Comparison of ENCODE assay signal across 10 mouse cellular contexts in the genomic region with DNA sequence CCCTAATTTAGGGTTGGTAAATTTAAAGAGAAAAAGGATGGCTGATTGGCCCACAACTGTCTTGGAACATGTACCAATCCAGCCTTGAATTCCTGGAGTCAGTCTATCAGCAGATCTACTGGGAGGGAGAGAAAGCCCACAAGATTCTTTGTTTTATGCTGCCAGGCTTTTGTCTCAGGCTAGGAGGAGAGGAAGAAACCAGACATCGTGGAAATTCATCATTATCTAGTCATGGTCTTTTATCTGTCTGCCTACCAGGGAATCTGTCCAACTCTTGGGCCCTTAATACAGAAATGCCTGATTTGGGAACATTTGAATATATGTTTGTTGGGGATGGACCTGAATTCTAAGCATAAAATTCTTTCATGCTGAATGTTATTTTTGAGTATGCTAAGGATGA. TPM values are rescaled to one million over a fixed set of nuclear protein-coding genes. Genes with fewer than 3 reads are reported as not detected.
A peak's percentile ranks its signal among the peaks of the same experiment; 100 is the strongest.
DNase-seq lines count a peak whose midpoint lies in the region; ATAC-seq and TF ChIP-seq lines count a peak whose summit lies in the region.
"Had no signal": no experiment of that assay in that cellular context is flagged by ENCODE, and none has a peak within 500 bp of the region (broad histone marks: within the 10 kb centered on the region; RNA-seq: fewer than 3 reads in every experiment).

No protein-coding gene starts in this region.

- H3K27me3 ChIP-seq in erythroblast, embryonic 14.5 days (ENCODE audit: control insufficient read depth) = peaks cover 8% of the 10 kb centered on the region
- no peaks in the 10 kb centered on the region for H3K27me3 ChIP-seq in neural tube, embryonic 11.5 days (ENCODE audit: control insufficient read depth, insufficient read depth, low read length)
- H3K27me3 ChIP-seq in liver, embryonic 14.5 days (ENCODE audit: control insufficient read depth, insufficient read depth, low read length) = peaks cover 2% of the 10 kb centered on the region; the same call in 1 of the 2 replicates
- H3K27me3 ChIP-seq in neural tube, embryonic 15.5 days (replicated peaks) = peaks cover 8% of the 10 kb centered on the region; the same call in 1 of the 2 replicates

- no peak for DNase-seq in neural tube, embryonic 11.5 days (ENCODE audit: low spot score)
- DNase-seq in neural tube, embryonic 10.5 days (ENCODE audit: extremely low spot score, low spot score) = no peak
- no peak for DNase-seq in liver, embryonic 14.5 days (ENCODE audit: low read depth in 3 of 3, low spot score in 3 of 3)
- DNase-seq in adrenal gland, postnatal 4 days (ENCODE audit: low spot score in 2 of 2) = no peak
- no peak for DNase-seq in gastrocnemius, adult 8-10 months (ENCODE audit: low spot score in 2 of 2)

- H3K9me3 ChIP-seq in erythroblast, embryonic 14.5 days (ENCODE audit: control insufficient read depth, low read length) = no peaks in the 10 kb centered on the region
- H3K9me3 ChIP-seq in neural tube, embryonic 11.5 days (ENCODE audit: control insufficient read depth, low read length) = no peaks in the 10 kb centered on the region
- H3K9me3 ChIP-seq in liver, embryonic 14.5 days (ENCODE audit: control insufficient read depth, low read length) = no peaks in the 10 kb centered on the region
- no peaks in the 10 kb centered on the region; the same call in 1 of the 2 replicates for H3K9me3 ChIP-seq in neural tube, embryonic 15.5 days (replicated peaks)
- H3K9me3 ChIP-seq: megakaryocyte, embryonic 14.5 days had no signal

- peak overlapping the region; percentile 48 for H3K4me2 ChIP-seq in neural tube, embryonic 11.5 days (ENCODE audit: low read depth)
- H3K4me2 ChIP-seq in liver, embryonic 14.5 days (ENCODE audit: low read depth) = peak overlapping the region; percentile 86
- H3K4me2 ChIP-seq in neural tube, embryonic 15.5 days = peak overlapping the region; percentile 66

- H3K27ac ChIP-seq in neural tube, embryonic 11.5 days (ENCODE audit: low read depth, low read length) = no peak overlapping the region
- H3K27ac ChIP-seq in liver, embryonic 14.5 days = peak overlapping the region; percentile 61; the same call in 1 of the 2 replicates
- H3K27ac ChIP-seq in neural tube, embryonic 15.5 days (replicated peaks) = no peak overlapping the region

- ATAC-seq in erythroblast, adult 5-6 weeks (replicated peaks; ENCODE audit: low FRiP score, poor library complexity, severe bottlenecking) = no peak
- no peak for ATAC-seq in neural tube, embryonic 11.5 days (ENCODE audit: insufficient read depth, low FRiP score, low TSS enrichment)
- no peak for ATAC-seq in liver, embryonic 14.5 days (ENCODE audit: insufficient read depth)
- ATAC-seq in neural tube, embryonic 15.5 days (ENCODE audit: low FRiP score) = no peak
- ATAC-seq: inflammation-experienced regulatory T-cells, adult 6 months had no signal

- peaks cover 53% of the 10 kb centered on the region for H3K4me1 ChIP-seq in erythroblast, embryonic 14.5 days (ENCODE audit: control insufficient read depth)
- H3K4me1 ChIP-seq in neural tube, embryonic 11.5 days (ENCODE audit: control insufficient read depth, insufficient read depth, low read length) = peaks cover 13% of the 10 kb centered on the region
- peaks cover 27 to 42% of the 10 kb centered on the region in 2 experiments for H3K4me1 ChIP-seq in liver, embryonic 14.5 days (replicated peaks; ENCODE audit: control insufficient read depth in 2 of 2, insufficient read depth in 2 of 2, low read length in 1 of 2)
- peaks cover 39% of the 10 kb centered on the region for H3K4me1 ChIP-seq in neural tube, embryonic 15.5 days

- TF ChIP-seq CTCF in liver, embryonic 14.5 days (IDR thresholded peaks at IDR 0.05; ENCODE audit: low read depth) = no peak

- peak overlapping the region; percentile 93 for H3K4me3 ChIP-seq in erythroblast, embryonic 14.5 days (replicated peaks)
- no peak overlapping the region for H3K4me3 ChIP-seq in neural tube, embryonic 11.5 days (ENCODE audit: low read depth, low read length)
- peak overlapping the region in 1 of 2 experiments; percentile 86; a peak in 1 of 4 replicates for H3K4me3 ChIP-seq in liver, embryonic 14.5 days (ENCODE audit: insufficient read depth in 1 of 2, low read depth in 2 of 2, low read length in 2 of 2)
- no peak overlapping the region for H3K4me3 ChIP-seq in neural tube, embryonic 15.5 days (replicated peaks)

- WGBS in neural tube, embryonic 11.5 days = 92% methylated on average over 1 of the region's 1 CpGs
- 21% methylated on average over 1 of the region's 1 CpGs for WGBS in liver, embryonic 14.5 days (ENCODE audit: insufficient replicate concordance)
- 90% methylated on average over 1 of the region's 1 CpGs for WGBS in neural tube, embryonic 15.5 days

- peaks cover 19% of the 10 kb centered on the region for H3K36me3 ChIP-seq in erythroblast, embryonic 14.5 days (ENCODE audit: control insufficient read depth)
- H3K36me3 ChIP-seq in neural tube, embryonic 11.5 days (ENCODE audit: control insufficient read depth, insufficient read depth, low read length) = no peaks in the 10 kb centered on the region
- no peaks in the 10 kb centered on the region; the same call in 1 of the 2 replicates for H3K36me3 ChIP-seq in liver, embryonic 14.5 days (replicated peaks; ENCODE audit: control insufficient read depth, insufficient read depth, low read depth)
- H3K36me3 ChIP-seq in neural tube, embryonic 15.5 days = peaks cover 13% of the 10 kb centered on the region; the same call in 1 of the 2 replicates

- TF ChIP-seq EP300 in liver, embryonic 14.5 days (IDR thresholded peaks at IDR 0.05; ENCODE audit: low read depth) = no peak

- H3K9ac ChIP-seq in neural tube, embryonic 11.5 days (ENCODE audit: low read length) = no peak overlapping the region
- H3K9ac ChIP-seq in liver, embryonic 14.5 days (replicated peaks) = no peak overlapping the region
- no peak overlapping the region for H3K9ac ChIP-seq in neural tube, embryonic 15.5 days (replicated peaks)

RNA-seq across cellular contexts. Expression of gene Mrpl52, which starts 1.2 kb away (rescaled TPM):
- polyA plus RNA-seq in erythroblast, embryonic 14.5 days (2012) = 62.3 and 63.5 TPM in 2 replicates
- total RNA-seq in erythroblast, adult 5-6 weeks (2015; ENCODE audit: low replicate concordance) = 36.8 and 40.3 TPM in 2 replicates
- total RNA-seq in erythroblast, adult 5-6 weeks (2017; ENCODE audit: low replicate concordance) = 18.0 and 27.6 TPM in 2 replicates
- 190 and 216 TPM in 2 replicates for polyA plus RNA-seq in neural tube, embryonic 11.5 days (2014; fragmentation: Nextera tagmentation; extraction: Ambion mirVana)
- 107 and 177 TPM in 2 replicates for polyA plus RNA-seq in liver, embryonic 14.5 days (2012; rRNA removed)
- polyA plus RNA-seq in liver, embryonic 14.5 days (2014; fragmentation: Nextera tagmentation; extraction: Ambion mirVana) = 218 and 228 TPM in 2 replicates
- 236 and 303 TPM in 2 replicates for polyA plus RNA-seq in neural tube, embryonic 15.5 days (2015; fragmentation: Nextera tagmentation; extraction: Ambion mirVana)
- total RNA-seq in adrenal gland, postnatal 4 days (2021) = 100 to 1,000 TPM; 219 to 235 TPM
- 100 to 1,000 TPM; 104 to 126 (median 117) TPM for total RNA-seq in gastrocnemius, adult 8-10 months (2022)

RNA-seq across cellular contexts. Expression of gene Mmp14, which starts 5.9 kb away (rescaled TPM):
- 0.10 and 0.18 TPM in 2 replicates for polyA plus RNA-seq in erythroblast, embryonic 14.5 days (2012)
- 0.84 and 3.5 TPM in 2 replicates for total RNA-seq in erythroblast, adult 5-6 weeks (2015; ENCODE audit: low replicate concordance)
- 1.7 and 2.0 TPM in 2 replicates for total RNA-seq in erythroblast, adult 5-6 weeks (2017; ENCODE audit: low replicate concordance)
- 69.6 and 70.6 TPM in 2 replicates for polyA plus RNA-seq in neural tube, embryonic 11.5 days (2014; fragmentation: Nextera tagmentation; extraction: Ambion mirVana)
- polyA plus RNA-seq in liver, embryonic 14.5 days (2012; rRNA removed) = 17.7 and 19.0 TPM in 2 replicates
- 14.4 and 15.5 TPM in 2 replicates for polyA plus RNA-seq in liver, embryonic 14.5 days (2014; fragmentation: Nextera tagmentation; extraction: Ambion mirVana)
- 40.7 and 60.5 TPM in 2 replicates for polyA plus RNA-seq in neural tube, embryonic 15.5 days (2015; fragmentation: Nextera tagmentation; extraction: Ambion mirVana)
- total RNA-seq in adrenal gland, postnatal 4 days (2021) = 100 to 1,000 TPM; 215 to 216 TPM
- total RNA-seq in gastrocnemius, adult 8-10 months (2022) = 1 to 10 TPM; 2.8 to 6.3 (median 3.7) TPM

RNA-seq across cellular contexts. Expression of gene Slc7a7, which starts 8.0 kb away (rescaled TPM):
- polyA plus RNA-seq in erythroblast, embryonic 14.5 days (2012) = 0.06 TPM in 1 of 2 replicates, not detected in the other
- 2.7 and 7.5 TPM in 2 replicates for total RNA-seq in erythroblast, adult 5-6 weeks (2015; ENCODE audit: low replicate concordance)
- total RNA-seq in erythroblast, adult 5-6 weeks (2017; ENCODE audit: low replicate concordance) = 5.6 and 6.0 TPM in 2 replicates
- 4.5 and 4.8 TPM in 2 replicates for polyA plus RNA-seq in neural tube, embryonic 11.5 days (2014; fragmentation: Nextera tagmentation; extraction: Ambion mirVana)
- polyA plus RNA-seq in liver, embryonic 14.5 days (2012; rRNA removed) = 7.8 and 8.7 TPM in 2 replicates
- polyA plus RNA-seq in liver, embryonic 14.5 days (2014; fragmentation: Nextera tagmentation; extraction: Ambion mirVana) = 4.9 and 6.2 TPM in 2 replicates
- 6.2 and 7.9 TPM in 2 replicates for polyA plus RNA-seq in neural tube, embryonic 15.5 days (2015; fragmentation: Nextera tagmentation; extraction: Ambion mirVana)
- 10 to 100 TPM in 1 of 2 experiments, 1 to 10 TPM in 1; 8.0 to 18.2 TPM for total RNA-seq in adrenal gland, postnatal 4 days (2021)
- total RNA-seq in gastrocnemius, adult 8-10 months (2022) = 1 to 10 TPM in 2 of 4 experiments, under 1 TPM in 2; 0.46 to 1.9 (median 0.89) TPM

RNA-seq across cellular contexts. Expression of gene Lrp10, which starts 38.4 kb away (rescaled TPM):
- 15.3 and 15.9 TPM in 2 replicates for polyA plus RNA-seq in erythroblast, embryonic 14.5 days (2012)
- total RNA-seq in erythroblast, adult 5-6 weeks (2015; ENCODE audit: low replicate concordance) = 6.7 and 10.9 TPM in 2 replicates
- 12.2 and 13.9 TPM in 2 replicates for total RNA-seq in erythroblast, adult 5-6 weeks (2017; ENCODE audit: low replicate concordance)
- 24.5 and 26.6 TPM in 2 replicates for polyA plus RNA-seq in neural tube, embryonic 11.5 days (2014; fragmentation: Nextera tagmentation; extraction: Ambion mirVana)
- 12.8 and 12.9 TPM in 2 replicates for polyA plus RNA-seq in liver, embryonic 14.5 days (2012; rRNA removed)
- polyA plus RNA-seq in liver, embryonic 14.5 days (2014; fragmentation: Nextera tagmentation; extraction: Ambion mirVana) = 11.1 and 17.2 TPM in 2 replicates
- polyA plus RNA-seq in neural tube, embryonic 15.5 days (2015; fragmentation: Nextera tagmentation; extraction: Ambion mirVana) = 31.8 and 33.7 TPM in 2 replicates
- total RNA-seq in adrenal gland, postnatal 4 days (2021) = 10 to 100 TPM; 77.0 to 88.0 TPM
- total RNA-seq in gastrocnemius, adult 8-10 months (2022) = 10 to 100 TPM; 23.5 to 34.0 (median 29.5) TPM

RNA-seq across cellular contexts. Expression of gene Rem2, which starts 50.4 kb away (rescaled TPM):
- not detected in 2 replicates for polyA plus RNA-seq in erythroblast, embryonic 14.5 days (2012)
- total RNA-seq in erythroblast, adult 5-6 weeks (2015; ENCODE audit: low replicate concordance) = not detected in 2 replicates
- not detected in 2 replicates for total RNA-seq in erythroblast, adult 5-6 weeks (2017; ENCODE audit: low replicate concordance)
- polyA plus RNA-seq in neural tube, embryonic 11.5 days (2014; fragmentation: Nextera tagmentation; extraction: Ambion mirVana) = 23.3 and 26.2 TPM in 2 replicates
- 0.09 and 0.12 TPM in 2 replicates for polyA plus RNA-seq in liver, embryonic 14.5 days (2012; rRNA removed)
- 0.05 TPM in 1 of 2 replicates, not detected in the other for polyA plus RNA-seq in liver, embryonic 14.5 days (2014; fragmentation: Nextera tagmentation; extraction: Ambion mirVana)
- polyA plus RNA-seq in neural tube, embryonic 15.5 days (2015; fragmentation: Nextera tagmentation; extraction: Ambion mirVana) = 32.3 and 44.0 TPM in 2 replicates
- total RNA-seq in adrenal gland, postnatal 4 days (2021) = 1 to 10 TPM; 1.6 to 2.3 TPM
- total RNA-seq in gastrocnemius, adult 8-10 months (2022) = not detected

Comparison
In these comparisons a context has a peak if more than half of its experiments do, and no peak if none do; other contexts are left out.
1. RNA of gene Mmp14, which starts 5.9 kb away (polyA plus RNA-seq): 69.6 to 70.6 TPM in neural tube, embryonic 11.5 days, 40.7 to 60.5 TPM in neural tube, embryonic 15.5 days and 14.4 to 19.0 TPM in liver, embryonic 14.5 days; 0.10 to 0.18 TPM in erythroblast, embryonic 14.5 days; every median in the first group is over 10 times any median in the second.
2. Peak in every context shown above with its lines, with median percentiles within 50 percentile points of each other: H3K4me2 ChIP-seq.